Mouse (Mus musculus): Measurements from ENCODE around the gene Zfp956. TPM values are rescaled to one million over a fixed set of nuclear protein-coding genes. Genes with fewer than 3 reads are reported as not detected.

The Zfp956 gene
- polyA plus RNA-seq, 1 experiment from 2014 or later, result 1.9 TPM

- Histone ChIP-seq H3K4me2 (ENCODE audit: low read depth, low read length) (no peak overlapping the region), H3K9ac (ENCODE audit: low read depth, low read length) (no peak overlapping the region), H3K27me3 (ENCODE audit: control insufficient read depth, insufficient read depth, low read depth, low read length) (no peaks in the 10 kb centered on the region), H3K27ac (ENCODE audit: low read length) (no peak overlapping the region), H3K9me3 (replicated peaks; ENCODE audit: control insufficient read depth, low read length) (no peaks in the 10 kb centered on the region), H3K36me3 (ENCODE audit: control insufficient read depth, insufficient read depth) (no peaks in the 10 kb centered on the region), H3K4me1 (ENCODE audit: control insufficient read depth, low read depth, low read length) (peaks cover 41% of the 10 kb centered on the region), H3K4me3 (ENCODE audit: low read depth, low read length) (no peak overlapping the region)
- 68% methylated on average over 3 of the region's 3 CpGs for WGBS (ENCODE audit: insufficient replicate concordance)
- no peak for ATAC-seq (ENCODE audit: low read depth)
Measured at GRCm38 (mm10) chr6:47918768-47919274, 34.4 kb upstream of the Zfp956 start.

GRCm38 (mm10) chr6:47919646-47920446, 33.3 kb upstream of the Zfp956 start:
- Histone ChIP-seq H3K4me1 (ENCODE audit: control insufficient read depth, low read depth, low read length) (peaks cover 41% of the 10 kb centered on the region), H3K27ac (ENCODE audit: low read length) (peak overlapping the region; percentile 99), H3K4me3 (ENCODE audit: low read depth, low read length) (peak overlapping the region; percentile 89), H3K27me3 (ENCODE audit: control insufficient read depth, insufficient read depth, low read depth, low read length) (no peaks in the 10 kb centered on the region), H3K36me3 (ENCODE audit: control insufficient read depth, insufficient read depth) (no peaks in the 10 kb centered on the region), H3K9ac (ENCODE audit: low read depth, low read length) (peak overlapping the region; percentile 89), H3K4me2 (ENCODE audit: low read depth, low read length) (peak overlapping the region; percentile 70), H3K9me3 (replicated peaks; ENCODE audit: control insufficient read depth, low read length) (no peaks in the 10 kb centered on the region)
- ATAC-seq (ENCODE audit: low read depth), result no peak
- WGBS (ENCODE audit: insufficient replicate concordance), result 28% methylated on average over 11 of the region's 11 CpGs

GRCm38 (mm10) chr6:47920447-47921340, 32.5 kb upstream of the Zfp956 start, which contains the start of gene Zfp212:
Zfp212 (plus strand) TSS chr6:47920476.
- Histone ChIP-seq H3K4me1 (ENCODE audit: control insufficient read depth, low read depth, low read length) (peaks cover 41% of the 10 kb centered on the region), H3K27ac (ENCODE audit: low read length) (peak within 1 kb of the TSS; percentile 99), H3K4me3 (ENCODE audit: low read depth, low read length) (peak within 1 kb of the TSS; percentile 89), H3K4me2 (ENCODE audit: low read depth, low read length) (peak within 1 kb of the TSS; percentile 70), H3K9ac (ENCODE audit: low read depth, low read length) (peak within 1 kb of the TSS; percentile 89), H3K9me3 (replicated peaks; ENCODE audit: control insufficient read depth, low read length) (no peaks in the 10 kb centered on the region), H3K36me3 (ENCODE audit: control insufficient read depth, insufficient read depth) (no peaks in the 10 kb centered on the region), H3K27me3 (ENCODE audit: control insufficient read depth, insufficient read depth, low read depth, low read length) (no peaks in the 10 kb centered on the region)
- WGBS (ENCODE audit: insufficient replicate concordance), result under 1% methylated on average over 66 of the region's 67 CpGs
- peak; percentile 94 for ATAC-seq (ENCODE audit: low read depth)

GRCm38 (mm10) chr6:47942461-47942860, 10.7 kb upstream of the Zfp956 start:
- no peak overlapping the region for H3K27ac ChIP-seq (ENCODE audit: low read length)
- 0 out of 2 replicates have a peak, but pooled peaks have one; percentile 5 for ATAC-seq (ENCODE audit: low read depth)
- 44% methylated on average over 12 of the region's 12 CpGs for WGBS (ENCODE audit: insufficient replicate concordance)
- no peaks in the 10 kb centered on the region for H3K27me3 ChIP-seq (ENCODE audit: control insufficient read depth, insufficient read depth, low read depth, low read length)
- H3K36me3 ChIP-seq (ENCODE audit: control insufficient read depth, insufficient read depth), result peaks cover 3% of the 10 kb centered on the region; the same call in 1 of the 2 replicates
- H3K4me1 ChIP-seq (ENCODE audit: control insufficient read depth, low read depth, low read length), result peaks cover 14% of the 10 kb centered on the region
- peak overlapping the region; percentile 68 for H3K4me3 ChIP-seq (ENCODE audit: low read depth, low read length)
- peak overlapping the region; percentile 91 for H3K4me2 ChIP-seq (ENCODE audit: low read depth, low read length)
- no peaks in the 10 kb centered on the region for H3K9me3 ChIP-seq (replicated peaks; ENCODE audit: control insufficient read depth, low read length)
- H3K9ac ChIP-seq (ENCODE audit: low read depth, low read length), result peak overlapping the region; percentile 73

GRCm38 (mm10) chr6:47943021-47943691, 10.0 kb upstream of the Zfp956 start:
- WGBS (ENCODE audit: insufficient replicate concordance), result 7% methylated on average over 64 of the region's 64 CpGs
- peak overlapping the region; percentile 91 for H3K4me2 ChIP-seq (ENCODE audit: low read depth, low read length)
- H3K36me3 ChIP-seq (ENCODE audit: control insufficient read depth, insufficient read depth), result peaks cover 3% of the 10 kb centered on the region; the same call in 1 of the 2 replicates
- peak; percentile 94 for ATAC-seq (ENCODE audit: low read depth)
- peak overlapping the region; percentile 68 for H3K4me3 ChIP-seq (ENCODE audit: low read depth, low read length)
- H3K27me3 ChIP-seq (ENCODE audit: control insufficient read depth, insufficient read depth, low read depth, low read length), result no peaks in the 10 kb centered on the region
- 0 out of 2 replicates have a peak overlapping the region, but pooled peaks have one; percentile 18 for H3K27ac ChIP-seq (ENCODE audit: low read length)
- H3K9ac ChIP-seq (ENCODE audit: low read depth, low read length), result peak overlapping the region; percentile 73
- H3K4me1 ChIP-seq (ENCODE audit: control insufficient read depth, low read depth, low read length), result peaks cover 14% of the 10 kb centered on the region
- no peaks in the 10 kb centered on the region for H3K9me3 ChIP-seq (replicated peaks; ENCODE audit: control insufficient read depth, low read length)

GRCm38 (mm10) chr6:47943721-47944120, 9.5 kb upstream of the Zfp956 start:
- Histone ChIP-seq H3K9ac (ENCODE audit: low read depth, low read length) (peak overlapping the region; percentile 73), H3K27ac (ENCODE audit: low read length) (no peak overlapping the region)
- 47% methylated on average over 3 of the region's 3 CpGs for WGBS (ENCODE audit: insufficient replicate concordance)

GRCm38 (mm10) chr6:47947388-47947787, 5.8 kb upstream of the Zfp956 start:
- Histone ChIP-seq H3K27ac (ENCODE audit: low read length) (no peak overlapping the region), H3K4me2 (ENCODE audit: low read depth, low read length) (no peak overlapping the region), H3K9me3 (replicated peaks; ENCODE audit: control insufficient read depth, low read length) (no peaks in the 10 kb centered on the region), H3K36me3 (ENCODE audit: control insufficient read depth, insufficient read depth) (peaks cover 3% of the 10 kb centered on the region; the same call in 1 of the 2 replicates), H3K4me3 (ENCODE audit: low read depth, low read length) (no peak overlapping the region), H3K9ac (ENCODE audit: low read depth, low read length) (no peak overlapping the region), H3K27me3 (ENCODE audit: control insufficient read depth, insufficient read depth, low read depth, low read length) (no peaks in the 10 kb centered on the region), H3K4me1 (ENCODE audit: control insufficient read depth, low read depth, low read length) (peaks cover 12% of the 10 kb centered on the region)
- ATAC-seq (ENCODE audit: low read depth), result no peak
- 77% methylated on average over 4 of the region's 4 CpGs for WGBS (ENCODE audit: insufficient replicate concordance)

More at GRCm38 (mm10) chr6:47943721-47944120, 9.5 kb upstream of the Zfp956 start:
- Histone ChIP-seq H3K9me3 (replicated peaks; ENCODE audit: control insufficient read depth, low read length) (no peaks in the 10 kb centered on the region), H3K27me3 (ENCODE audit: control insufficient read depth, insufficient read depth, low read depth, low read length) (no peaks in the 10 kb centered on the region), H3K4me2 (ENCODE audit: low read depth, low read length) (peak overlapping the region; percentile 91), H3K4me1 (ENCODE audit: control insufficient read depth, low read depth, low read length) (peaks cover 14% of the 10 kb centered on the region), H3K4me3 (ENCODE audit: low read depth, low read length) (peak overlapping the region; percentile 68), H3K36me3 (ENCODE audit: control insufficient read depth, insufficient read depth) (peaks cover 3% of the 10 kb centered on the region; the same call in 1 of the 2 replicates)
- ATAC-seq (ENCODE audit: low read depth), result no peak

GRCm38 (mm10) chr6:47954425-47954824, 1.2 kb downstream of the Zfp956 start:
- Histone ChIP-seq H3K9ac (ENCODE audit: low read depth, low read length) (no peak overlapping the region), H3K9me3 (replicated peaks; ENCODE audit: control insufficient read depth, low read length) (no peaks in the 10 kb centered on the region), H3K36me3 (ENCODE audit: control insufficient read depth, insufficient read depth) (no peaks in the 10 kb centered on the region), H3K4me1 (ENCODE audit: control insufficient read depth, low read depth, low read length) (peaks cover 16% of the 10 kb centered on the region), H3K27ac (ENCODE audit: low read length) (no peak overlapping the region), H3K4me2 (ENCODE audit: low read depth, low read length) (peak overlapping the region; percentile 89), H3K27me3 (ENCODE audit: control insufficient read depth, insufficient read depth, low read depth, low read length) (no peaks in the 10 kb centered on the region), H3K4me3 (ENCODE audit: low read depth, low read length) (no peak overlapping the region; the same call in 1 of the 2 replicates)
- no peak for ATAC-seq (ENCODE audit: low read depth)
- whole genome bisulfite sequencing (ENCODE audit: insufficient replicate concordance), result 51% methylated on average over 3 of the region's 3 CpGs

Data from liver, embryonic 16.5 days (tissue).